Mouse (Mus musculus) brain, embryonic 18.5 days (tissue): Measurements from ENCODE around the gene Als2.
A peak's percentile ranks its signal among the peaks of the same experiment; 100 is the strongest.

Source experiments
- DNase-seq: peaks from one replicate; pipeline ENCODE4 v3.0.0-alpha.2; 2012; ENCODE audit warnings: low read depth, low spot score

Als2 gene

DNA sequence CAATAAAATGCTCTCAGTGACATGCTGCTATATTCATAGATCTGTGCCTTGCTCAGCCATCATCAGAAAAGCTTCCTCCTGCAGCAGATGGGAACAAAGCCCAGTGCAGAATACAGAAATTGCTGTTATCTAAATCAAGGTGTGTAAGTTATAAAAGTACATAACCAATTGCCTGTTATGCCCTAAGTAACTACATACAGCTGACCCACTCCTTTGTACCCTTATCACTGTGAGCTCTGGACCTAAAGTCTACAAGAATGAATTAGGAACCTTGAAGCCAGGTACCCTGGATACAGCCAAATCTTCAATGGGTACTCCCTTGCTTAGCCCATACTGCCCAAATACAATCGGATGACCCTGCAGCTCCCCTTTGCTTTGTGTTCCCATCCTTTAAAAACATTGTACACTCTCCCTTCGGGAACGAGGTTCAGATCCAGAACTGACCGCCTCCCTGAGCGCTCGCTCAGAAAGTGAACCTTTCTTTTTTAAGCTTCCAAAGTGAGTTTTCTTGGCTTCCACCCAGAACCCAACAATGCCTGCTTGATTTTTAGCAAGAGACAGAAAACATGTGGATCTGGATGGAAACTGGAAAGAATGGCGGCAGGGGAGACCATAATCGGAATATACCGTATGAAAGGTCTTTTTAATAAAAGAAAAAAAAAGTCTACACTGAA lies 70.7 kb downstream of the Als2 start:
- DNase-seq: no peak

GRCm38 (mm10) chr1:59163918-59164317 lies 73.1 kb downstream of the Als2 start:
- DNase-seq: no peak

DNA sequence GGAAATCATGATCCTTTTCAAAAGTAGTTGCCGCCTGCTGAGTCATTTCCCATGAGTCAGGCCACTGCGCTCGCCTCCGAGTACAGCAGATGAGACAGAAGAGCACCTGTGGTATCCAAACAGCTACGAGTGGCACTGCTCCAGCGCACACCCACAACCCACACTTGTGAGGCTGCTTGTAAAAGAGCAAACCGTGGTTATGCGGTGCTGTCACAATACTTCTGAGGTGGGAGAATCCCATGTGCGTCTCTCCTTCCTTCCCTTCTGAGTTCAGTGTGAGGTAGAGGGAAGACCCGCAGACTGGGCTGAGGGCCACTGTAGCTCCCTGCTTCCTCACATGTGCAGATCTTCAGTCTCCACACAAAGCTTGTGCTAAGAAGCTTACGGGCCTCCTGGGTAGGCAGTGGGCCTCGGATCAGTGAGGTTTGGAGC lies 74.0 kb downstream of the Als2 start, which contains the start of gene Mpp4:
Gene Mpp4 (minus strand): TSS at position 360 of the 432 bp plus-strand sequence.
- DNase-seq: no peak

DNA sequence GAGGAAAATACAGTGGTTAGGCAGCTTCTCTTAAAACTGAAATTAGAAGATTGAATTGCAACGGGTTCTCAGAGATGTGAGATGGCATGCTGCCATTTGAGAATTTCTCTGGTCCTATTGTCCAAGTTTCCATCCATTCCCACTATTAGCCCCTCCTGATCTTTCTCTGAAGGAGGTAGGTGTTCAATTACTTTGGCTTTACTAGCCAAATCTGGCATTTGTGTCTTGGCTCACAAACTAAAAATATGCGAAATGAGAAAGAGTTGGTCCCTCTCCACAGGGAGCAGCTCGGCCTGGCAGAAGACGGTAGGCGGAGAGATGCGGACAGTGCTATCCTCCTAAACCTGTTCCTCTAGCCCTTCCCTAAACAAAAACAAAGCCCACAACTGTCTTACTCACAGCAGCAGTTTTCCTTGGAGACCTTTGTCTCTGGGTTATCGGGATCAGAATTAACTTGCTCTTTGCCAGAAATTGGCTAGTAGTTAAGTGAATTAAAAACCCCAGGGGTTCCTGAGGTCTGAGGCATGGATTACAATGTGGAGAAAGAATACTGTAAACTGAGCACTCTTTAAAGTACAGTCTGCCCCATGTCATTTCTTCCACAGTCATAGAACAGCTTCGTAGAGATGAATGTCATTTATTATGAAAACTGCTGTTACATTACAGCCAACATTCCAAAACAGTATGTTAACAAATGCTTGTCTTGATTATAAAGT lies 74.6 kb downstream of the Als2 start:
- no peak for DNase-seq

GRCm38 (mm10) chr1:59161396-59161795 lies 75.6 kb downstream of the Als2 start:
- DNase-seq: no peak

GRCm38 (mm10) chr1:59160871-59161270 lies 76.2 kb downstream of the Als2 start:
- no peak for DNase-seq

- no peak for DNase-seq
Observed at GRCm38 (mm10) chr1:59159136-59159535, 77.9 kb downstream of the Als2 start.

- no peak for DNase-seq
Observed at GRCm38 (mm10) chr1:59158498-59158897, 78.5 kb downstream of the Als2 start.

GRCm38 (mm10) chr1:59157846-59158245 lies 79.2 kb downstream of the Als2 start:
- DNase-seq: no peak

- no peak for DNase-seq
Observed at GRCm38 (mm10) chr1:59152346-59152745, 84.7 kb downstream of the Als2 start.

GRCm38 (mm10) chr1:59150542-59150941 lies 86.5 kb downstream of the Als2 start:
- DNase-seq: no peak

DNA sequence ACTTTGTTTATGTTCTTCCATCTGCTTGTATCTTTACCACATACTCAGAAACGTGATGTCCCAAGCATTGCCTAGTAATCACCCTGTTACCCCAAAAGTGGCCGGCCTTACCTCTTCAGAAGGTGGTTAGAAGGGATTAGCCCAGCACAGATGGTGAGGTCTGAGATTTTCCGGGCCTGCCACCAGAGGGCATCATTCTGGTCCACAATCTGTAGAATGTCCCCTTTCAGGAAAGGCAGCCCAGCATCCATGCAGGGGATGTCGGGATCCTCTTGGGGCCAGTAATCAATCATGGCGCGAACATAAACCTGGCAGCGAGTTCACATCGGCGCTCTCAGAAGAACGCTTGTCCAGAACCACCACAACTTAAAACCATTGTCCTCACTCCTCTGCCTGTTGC lies 92.5 kb downstream of the Als2 start:
- DNase-seq: no peak

GRCm38 (mm10) chr1:59142809-59143208 lies 94.2 kb downstream of the Als2 start:
- DNase-seq: no peak

GRCm38 (mm10) chr1:59134419-59134818 lies 102.6 kb downstream of the Als2 start:
- DNase-seq: no peak

DNA sequence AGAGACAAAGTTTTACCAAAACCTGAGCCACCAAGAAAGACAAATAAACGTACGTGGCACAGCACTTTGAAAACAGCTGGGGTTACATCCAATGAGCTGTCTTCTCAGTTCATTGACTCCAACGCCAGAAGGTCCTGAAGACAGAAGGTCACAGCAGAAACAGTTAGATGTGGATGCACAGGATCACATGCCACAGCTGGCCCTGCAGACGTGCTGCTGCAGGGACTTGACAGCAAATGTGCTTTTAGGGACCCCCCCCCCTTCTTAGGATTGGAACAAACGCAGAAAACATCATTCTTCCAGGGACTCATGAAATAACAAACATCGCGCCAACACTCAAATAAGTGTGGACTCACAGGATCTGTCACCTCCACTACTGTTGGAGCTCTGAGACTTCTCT lies 108.2 kb downstream of the Als2 start:
- DNase-seq: no peak

DNA sequence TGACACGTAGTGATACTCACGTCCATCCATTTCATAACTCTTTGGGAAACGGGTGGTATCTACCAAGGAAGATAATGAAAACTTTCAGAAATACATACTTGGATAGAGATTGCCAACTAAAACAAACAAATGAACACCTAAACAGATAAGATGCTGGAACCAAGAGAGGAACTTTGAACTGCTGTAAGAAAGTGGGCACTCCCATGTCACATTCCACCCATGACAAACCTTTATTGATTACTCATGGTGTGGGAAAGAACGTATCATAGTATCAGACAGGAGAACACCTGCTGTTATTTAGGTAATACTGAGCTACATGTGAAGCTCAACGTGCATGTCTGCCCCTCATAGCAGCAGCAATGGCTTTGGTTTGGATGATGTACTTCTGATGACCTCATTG lies 111.5 kb downstream of the Als2 start:
- DNase-seq: no peak

GRCm38 (mm10) chr1:59119720-59120457 lies 117.1 kb downstream of the Als2 start, which contains the start of gene Tmem237:
Gene Tmem237, minus strand, starts transcription at chr1:59120408.
- DNase-seq: peak; percentile 89
